Mouse (Mus musculus) liver (tissue): ENCODE results near the gene Mapk8ip1.
"Not testable (repeated sequence)": the region's sequence is repeated elsewhere in the genome, so short reads cannot be mapped to it uniquely, and the experiment has no call there.

Experiments
- DNase-seq: peaks from one replicate; pipeline ENCODE4 v3.0.0-alpha.2; 2020; ENCODE audit warnings: mixed read lengths

Mapk8ip1 gene

DNA sequence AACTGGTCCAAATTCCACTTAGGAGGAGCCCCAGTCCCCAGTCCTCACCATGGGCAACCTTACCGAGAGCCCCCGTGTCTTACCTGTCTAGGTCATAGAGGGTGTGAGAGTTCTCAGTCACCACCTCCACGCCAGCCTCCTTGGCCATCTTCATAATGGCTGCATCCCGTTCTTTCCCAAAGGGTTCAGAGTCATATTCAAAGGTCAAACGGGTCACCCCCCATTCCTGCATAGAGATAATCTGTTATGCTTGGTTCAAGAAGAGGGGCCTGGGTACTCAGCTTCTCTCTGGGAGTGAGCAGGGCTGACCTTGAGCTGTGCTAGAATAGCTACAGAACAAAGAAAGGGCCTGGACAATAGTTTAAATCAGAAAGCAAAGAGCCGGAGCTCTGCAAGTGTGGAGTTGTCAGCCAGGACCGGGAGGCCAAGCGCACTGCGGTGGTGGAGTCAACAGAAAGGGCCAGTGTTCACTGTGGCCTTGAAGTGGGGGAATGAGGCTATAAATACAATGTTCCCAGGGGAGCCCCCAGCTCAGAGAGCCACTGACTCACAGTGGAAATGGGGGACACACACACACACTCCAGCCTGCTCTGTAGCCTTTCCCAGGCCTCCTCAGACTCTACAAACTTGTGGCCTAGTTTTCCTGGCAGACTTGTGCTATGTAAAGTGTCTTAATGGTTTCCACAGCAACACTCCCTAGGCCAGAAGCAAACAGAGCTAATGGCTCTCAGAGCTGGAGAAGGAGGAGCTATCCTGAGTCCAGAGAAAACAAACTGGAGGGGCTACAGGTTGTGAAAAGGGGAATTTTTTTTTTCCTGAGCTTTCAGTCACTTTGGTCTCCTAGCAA lies 23.6 kb upstream of the Mapk8ip1 start:
- no peak for DNase-seq

GRCm38 (mm10) chr2:92423702-92424461 lies 22.8 kb upstream of the Mapk8ip1 start:
- no peak for DNase-seq

GRCm38 (mm10) chr2:92423156-92423555 lies 22.1 kb upstream of the Mapk8ip1 start:
- no peak for DNase-seq

DNA sequence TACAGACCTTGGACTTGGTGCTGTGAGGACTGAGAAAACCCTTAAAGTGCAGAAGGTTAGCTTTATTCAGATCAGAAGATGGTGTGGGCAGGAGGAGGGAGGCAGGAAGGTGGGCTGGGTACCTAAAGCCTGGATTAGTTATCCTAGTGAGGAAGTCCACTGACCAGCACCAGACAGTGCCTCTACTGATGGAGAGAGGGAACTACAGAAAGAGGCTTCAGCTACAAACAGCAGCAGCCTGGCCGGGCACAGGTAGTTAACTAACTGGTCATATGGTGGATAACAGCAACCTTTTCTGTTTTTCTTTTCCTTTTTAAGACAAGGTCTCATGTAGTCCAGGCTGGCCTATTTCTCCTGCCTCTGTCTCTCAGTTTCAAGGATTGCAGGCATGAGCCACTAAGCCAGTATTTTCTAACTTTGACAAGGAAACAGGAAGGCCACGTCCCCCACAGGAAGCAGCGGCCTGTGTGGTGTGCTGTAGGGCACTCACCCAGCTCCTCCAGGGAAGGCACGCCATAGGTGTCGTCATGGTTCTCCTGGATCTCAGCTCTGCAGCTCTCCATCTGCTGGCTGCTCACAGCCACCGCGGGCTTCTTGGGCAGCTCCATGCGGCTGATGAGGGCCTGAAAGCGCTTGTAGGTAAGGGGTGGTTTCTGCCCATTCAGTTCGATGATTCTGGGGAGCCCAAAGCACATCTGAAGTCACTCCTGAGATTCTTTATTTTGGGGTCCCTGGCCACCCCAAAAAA lies 21.5 kb upstream of the Mapk8ip1 start:
- DNase-seq = no peak

DNA sequence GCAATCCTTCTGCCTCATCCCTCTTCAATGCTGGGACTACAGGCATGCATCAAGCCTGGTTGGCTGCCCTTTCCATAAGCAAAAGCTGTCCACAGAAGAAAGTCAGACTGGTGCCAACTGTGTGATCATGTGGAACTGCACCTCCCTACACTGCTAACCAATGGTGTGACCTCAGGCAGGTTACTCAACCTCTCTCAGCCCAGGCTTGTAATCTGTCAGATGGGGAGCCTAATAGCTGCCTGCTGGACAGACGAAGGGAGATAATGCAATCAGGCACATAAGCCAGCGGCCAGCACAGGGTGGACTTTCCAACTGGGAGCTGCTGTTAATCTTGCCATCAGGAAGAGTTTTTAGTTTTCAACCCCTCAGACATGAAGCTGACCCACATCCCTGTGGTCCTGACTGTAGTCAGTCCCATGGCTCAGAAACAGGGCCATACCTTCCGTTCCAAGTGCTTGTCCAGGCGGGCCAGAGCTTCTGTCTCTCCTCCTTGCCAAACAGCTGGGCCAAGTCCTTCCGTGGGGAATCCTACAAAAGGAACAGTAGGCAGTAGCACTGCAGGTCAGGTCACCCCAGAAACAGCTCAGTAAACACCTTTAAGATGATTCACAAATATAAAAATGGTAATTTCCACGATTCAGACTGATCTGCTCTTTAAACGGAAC lies 20.8 kb upstream of the Mapk8ip1 start:
- no peak for DNase-seq

- no peak for DNase-seq
These were observed 10.6 kb upstream of the Mapk8ip1 start for GRCm38 (mm10) chr2:92411705-92412104.

- DNase-seq = no peak
These were observed 7.4 kb upstream of the Mapk8ip1 start for GRCm38 (mm10) chr2:92408309-92409045.

GRCm38 (mm10) chr2:92405687-92406086 lies 4.6 kb upstream of the Mapk8ip1 start:
- no peak for DNase-seq

DNA sequence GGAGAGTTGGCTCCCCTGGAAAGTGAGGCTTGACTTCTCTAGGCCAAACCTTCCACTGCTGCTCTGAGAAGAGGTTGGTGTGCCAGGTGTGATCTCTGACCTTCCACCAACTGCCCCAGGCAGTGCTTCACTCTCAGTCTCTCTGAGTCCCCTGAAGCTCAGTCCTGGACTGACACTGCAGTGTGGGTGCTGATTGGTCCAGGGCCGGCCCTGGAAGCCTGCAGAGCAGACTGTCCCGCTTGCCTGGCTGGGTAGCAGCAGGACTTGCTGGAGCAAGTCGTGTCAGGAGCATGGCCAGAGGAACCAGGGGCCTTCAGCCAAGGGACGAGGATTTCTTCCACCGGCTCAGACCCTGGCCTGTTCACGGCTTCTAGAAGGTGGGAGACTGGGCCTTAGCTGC lies 3.7 kb upstream of the Mapk8ip1 start:
- no peak for DNase-seq

DNA sequence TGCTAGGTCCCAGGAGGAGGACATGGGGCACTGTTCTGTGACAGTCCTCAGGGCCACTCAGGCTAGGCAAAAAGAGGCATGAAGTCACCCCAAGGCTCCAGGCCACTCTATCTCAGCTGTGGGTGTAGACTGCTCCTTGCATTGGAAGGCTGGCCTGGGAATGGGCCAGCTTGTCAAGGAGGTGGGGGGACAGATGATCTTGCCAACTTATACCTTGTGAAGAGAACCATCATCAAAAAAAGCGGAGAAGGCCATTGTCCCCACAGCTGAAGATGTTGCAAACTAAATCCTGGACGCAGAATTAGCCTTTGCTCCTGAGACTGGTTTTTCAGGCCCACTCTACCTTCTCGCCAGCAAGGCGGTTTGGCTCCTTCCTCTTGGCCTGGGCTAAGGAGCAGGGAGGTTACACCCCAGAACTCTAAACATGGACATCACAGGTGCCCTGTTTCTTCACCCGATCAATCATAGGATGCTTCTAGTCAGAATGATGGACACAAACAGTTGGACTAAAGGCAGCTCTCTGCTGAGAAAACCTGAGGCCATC lies 2.8 kb upstream of the Mapk8ip1 start:
- no peak for DNase-seq

DNA sequence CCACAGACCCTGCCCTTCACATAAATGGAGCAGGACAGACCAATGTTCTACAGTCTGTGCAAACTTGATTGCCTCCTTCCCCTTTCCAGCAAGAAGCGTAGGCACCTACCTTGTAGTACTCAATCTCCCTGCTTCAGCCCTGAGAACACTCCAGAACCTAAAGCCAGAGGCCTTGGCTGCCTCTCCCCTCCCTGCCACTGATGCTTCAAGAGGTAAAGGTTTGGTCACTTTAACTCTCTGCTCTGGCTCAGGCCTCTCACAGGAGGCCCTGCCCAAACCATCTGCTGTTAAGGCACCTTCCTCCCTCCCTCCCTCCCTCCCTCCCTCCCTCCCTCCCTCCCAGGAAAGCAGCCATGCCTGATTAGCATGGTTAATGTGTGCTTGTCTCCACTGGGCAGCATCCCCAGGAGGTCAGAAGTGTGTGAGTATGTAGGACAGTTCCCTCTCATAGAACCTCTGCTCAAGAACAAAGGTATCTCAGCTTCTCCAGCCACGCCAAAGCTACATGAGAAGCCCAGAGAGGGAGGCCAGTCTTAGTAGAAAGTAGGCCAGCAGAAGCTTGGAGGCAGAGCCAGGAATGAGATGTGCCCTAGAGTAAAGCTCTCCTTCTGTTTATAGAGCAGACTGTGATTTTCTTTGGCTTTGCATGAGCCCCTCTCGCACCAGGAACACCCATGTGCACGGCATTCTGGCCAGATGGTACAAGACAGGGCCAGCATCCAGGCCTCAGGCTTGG lies 1.7 kb upstream of the Mapk8ip1 start:
- no peak for DNase-seq

DNA sequence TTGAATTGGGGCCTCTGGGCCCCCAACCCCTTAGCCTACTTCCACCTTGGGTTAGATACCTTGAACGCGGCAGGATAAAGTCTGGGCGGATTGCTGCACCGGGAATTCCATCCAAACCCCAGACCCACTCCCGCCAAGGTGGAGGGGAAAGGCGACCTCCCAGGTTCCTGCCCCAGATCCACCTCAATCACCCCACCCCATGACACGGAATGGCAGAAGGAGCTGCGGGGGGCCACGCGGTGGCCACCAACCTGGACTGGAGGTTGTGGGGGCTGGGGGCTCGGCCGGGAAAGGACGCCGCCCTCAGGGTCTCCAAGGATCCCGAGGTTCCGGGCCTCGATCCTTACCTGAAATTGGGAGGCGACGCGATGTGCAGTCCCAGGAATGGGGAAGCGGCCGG lies 381 bp downstream of the Mapk8ip1 start:
- DNase-seq = no peak

DNA sequence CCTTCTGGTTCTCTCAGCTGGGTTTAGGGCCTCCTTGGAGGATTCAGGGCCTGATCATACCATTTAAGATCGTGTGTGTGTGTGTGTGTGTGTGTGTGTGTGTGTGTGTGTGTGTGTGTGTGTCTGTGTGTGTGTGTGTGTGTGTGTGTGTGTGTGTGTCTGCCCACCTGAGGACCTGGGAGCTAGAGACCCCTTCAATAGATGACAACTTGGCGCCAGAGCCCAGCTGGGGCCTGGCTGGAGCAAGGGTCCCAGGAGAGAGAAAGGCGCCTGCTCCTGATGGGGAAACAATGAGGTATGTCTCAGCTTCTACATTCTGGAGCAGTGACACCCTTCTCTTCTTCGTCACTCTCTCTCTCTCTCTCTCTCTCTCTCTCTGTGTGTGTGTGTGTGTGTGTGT lies 1.2 kb downstream of the Mapk8ip1 start:
- DNase-seq = not testable (repeated sequence)

GRCm38 (mm10) chr2:92397436-92397835 lies 3.6 kb downstream of the Mapk8ip1 start:
- no peak for DNase-seq

DNA sequence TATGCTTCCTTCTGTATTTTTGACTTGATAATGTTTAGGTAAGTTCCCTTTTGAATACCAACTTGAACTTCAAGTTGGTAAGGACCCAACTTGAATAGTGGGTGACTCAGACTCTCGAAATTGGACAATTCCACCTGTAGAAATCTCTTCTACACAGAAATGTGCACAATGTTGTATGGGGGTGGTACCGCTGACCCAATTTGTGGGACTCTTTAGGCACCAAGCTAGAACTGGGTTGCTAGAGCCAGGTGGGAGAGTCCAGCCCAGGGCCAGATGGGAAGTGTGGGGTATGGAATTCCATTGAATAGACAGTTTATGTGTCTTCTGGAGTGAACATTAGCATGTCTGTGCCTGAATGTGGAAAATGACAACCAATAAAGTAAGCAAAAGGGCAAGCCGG lies 5.5 kb downstream of the Mapk8ip1 start:
- no peak for DNase-seq

DNA sequence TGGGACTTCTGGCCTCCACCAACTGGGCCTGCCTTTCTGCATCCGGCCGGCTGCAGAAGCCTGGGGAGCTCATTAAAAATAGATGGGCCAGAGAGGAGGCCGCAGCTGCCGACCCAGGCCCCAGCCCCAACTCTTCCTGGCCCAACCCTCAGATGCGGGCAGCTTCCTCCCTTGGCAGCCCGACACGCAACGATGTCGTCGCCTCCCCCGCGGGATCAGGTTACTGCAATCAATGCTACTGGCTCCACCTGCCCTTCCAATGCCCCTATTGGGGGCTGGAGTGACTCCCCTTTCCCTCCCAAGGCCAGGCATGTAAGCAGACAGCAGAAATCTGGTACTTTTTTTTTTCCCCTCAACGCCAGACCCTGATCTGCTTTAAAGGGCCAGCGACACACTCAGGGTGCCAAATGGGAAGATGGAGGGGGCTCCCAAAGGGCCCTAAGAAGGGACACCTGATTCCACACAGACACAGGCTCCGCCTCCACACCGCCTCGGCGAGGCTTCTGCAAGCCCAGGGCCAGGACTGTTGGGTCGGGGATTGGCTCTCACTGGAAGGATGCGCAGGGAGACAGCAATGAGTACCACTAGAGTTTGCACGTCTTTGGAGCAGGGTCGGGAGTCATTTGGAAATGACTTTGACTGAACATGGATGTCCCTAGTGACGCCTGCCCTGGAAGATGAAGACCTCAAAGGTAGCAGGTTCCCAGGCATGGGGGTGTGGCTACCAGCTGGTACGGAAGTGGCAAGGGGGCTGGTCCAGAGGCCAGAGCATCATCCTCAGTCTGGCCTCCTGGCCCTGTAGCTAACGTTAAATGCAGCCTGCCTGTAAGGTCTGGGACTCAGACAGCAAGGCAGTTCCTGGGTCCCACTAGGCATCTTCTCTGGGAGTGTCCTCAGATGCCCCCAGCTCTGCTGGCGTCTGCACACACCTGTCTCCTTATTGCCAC lies 8.5 kb downstream of the Mapk8ip1 start:
- DNase-seq = peak; percentile 46

GRCm38 (mm10) chr2:92391703-92392317 lies 9.3 kb downstream of the Mapk8ip1 start:
- no peak for DNase-seq

DNA sequence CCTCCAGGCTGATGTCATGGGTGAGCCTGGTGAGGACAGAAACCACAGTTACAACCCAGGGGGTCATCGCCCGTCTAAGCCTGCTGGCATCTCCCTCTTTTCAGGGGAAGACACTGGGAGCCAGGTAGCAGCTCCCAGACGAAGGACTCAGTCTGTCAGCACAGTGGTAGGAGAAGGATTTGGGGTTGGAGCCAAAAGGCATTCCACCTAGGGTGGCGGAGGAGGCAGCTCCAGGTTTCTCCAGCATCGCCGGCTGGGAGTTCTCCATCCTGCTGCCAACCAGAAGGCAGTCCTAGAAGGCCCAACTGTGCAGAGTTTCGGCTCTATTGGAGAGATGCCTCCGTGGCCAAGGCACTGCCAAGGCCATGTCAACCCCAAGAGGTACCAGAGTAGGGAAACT lies 9.9 kb downstream of the Mapk8ip1 start:
- no peak for DNase-seq

- no peak for DNase-seq
These were observed 10.7 kb downstream of the Mapk8ip1 start for GRCm38 (mm10) chr2:92390206-92390930.
